Mouse (Mus musculus): ENCODE data around the gene Emc10.

The Emc10 gene

GRCm38 (mm10) chr7:44462218-44463055, 33.9 kb downstream of the Emc10 start:
- DNase-seq (ENCODE audit: low spot score), result no peak

GRCm38 (mm10) chr7:44461503-44462217, 34.7 kb downstream of the Emc10 start:
- no peak for DNase-seq (ENCODE audit: low spot score)

GRCm38 (mm10) chr7:44460767-44461502, 35.4 kb downstream of the Emc10 start:
- no peak for DNase-seq (ENCODE audit: low spot score)

- no peak for DNase-seq (ENCODE audit: low spot score)
Measured at GRCm38 (mm10) chr7:44460067-44460466, 36.3 kb downstream of the Emc10 start.

- DNase-seq (ENCODE audit: low spot score), result no peak
Measured at GRCm38 (mm10) chr7:44456302-44456701, 40.0 kb downstream of the Emc10 start.

- DNase-seq (ENCODE audit: low spot score), result no peak
Measured at GRCm38 (mm10) chr7:44453256-44453655, 43.1 kb downstream of the Emc10 start.

GRCm38 (mm10) chr7:44446070-44446855, 50.1 kb downstream of the Emc10 start:
- DNase-seq (ENCODE audit: low spot score), result no peak

GRCm38 (mm10) chr7:44445528-44445923, 50.8 kb downstream of the Emc10 start:
- no peak for DNase-seq (ENCODE audit: low spot score)

- DNase-seq (ENCODE audit: low spot score), result no peak
Measured at GRCm38 (mm10) chr7:44444886-44445527, 51.3 kb downstream of the Emc10 start.

GRCm38 (mm10) chr7:44443268-44444173, 52.8 kb downstream of the Emc10 start:
- DNase-seq (ENCODE audit: low spot score), result no peak

- no peak for DNase-seq (ENCODE audit: low spot score)
Measured at GRCm38 (mm10) chr7:44442407-44442821, 53.9 kb downstream of the Emc10 start.

GRCm38 (mm10) chr7:44441648-44442109, 54.6 kb downstream of the Emc10 start:
- no peak for DNase-seq (ENCODE audit: low spot score)

GRCm38 (mm10) chr7:44441180-44441579, 55.1 kb downstream of the Emc10 start:
- no peak for DNase-seq (ENCODE audit: low spot score)

GRCm38 (mm10) chr7:44440479-44440878, 55.9 kb downstream of the Emc10 start:
- no peak for DNase-seq (ENCODE audit: low spot score)

All from ovary, adult 18-20 months (tissue).